Mouse (Mus musculus): Measurements from ENCODE around the gene Cdc6. TPM values are rescaled to one million over a fixed set of nuclear protein-coding genes. Genes with fewer than 3 reads are reported as not detected.

The Cdc6 gene
- total and polyA plus RNA-seq, 3 experiments = 0.13 to 0.32 (median 0.14) TPM

- no peak for TF ChIP-seq CTCF (IDR thresholded peaks at IDR 0.05)
- TF ChIP-seq POLR2A (IDR thresholded peaks at IDR 0.05; ENCODE audit: insufficient read depth, low read depth, low read length) = no peak
- TF ChIP-seq EP300 (IDR thresholded peaks at IDR 0.05; ENCODE audit: insufficient read depth, low read depth, low read length) = no peak
- intact Hi-C loops (cut with DNase I) = no loop called here
- H3K27me3 ChIP-seq (ENCODE audit: control insufficient read depth, insufficient read depth, low read length) = no peaks in the 10 kb centered on the region
- no peaks in the 10 kb centered on the region for H3K36me3 ChIP-seq (ENCODE audit: control insufficient read depth, insufficient read depth, low read length)
- no peak overlapping the region for H3K27ac ChIP-seq
- 64% methylated on average over 10 of the region's 10 CpGs for WGBS
- no peak overlapping the region for H3K9ac ChIP-seq (ENCODE audit: low read depth, low read length)
- no peaks in the 10 kb centered on the region for H3K79me2 ChIP-seq (replicated peaks; ENCODE audit: control insufficient read depth, insufficient read depth, low read length)
- no peak for DNase-seq
- H3K4me1 ChIP-seq (ENCODE audit: control insufficient read depth, insufficient read depth, low read length) = peaks cover 2% of the 10 kb centered on the region; the same call in 1 of the 2 replicates
- no peak overlapping the region for H3K4me3 ChIP-seq
Measured at GRCm38 (mm10) chr11:98902621-98903245, 4.9 kb upstream of the Cdc6 start.

- no peaks in the 10 kb centered on the region for H3K36me3 ChIP-seq (ENCODE audit: control insufficient read depth, insufficient read depth, low read length)
- H3K4me3 ChIP-seq = no peak overlapping the region
- TF ChIP-seq POLR2A (IDR thresholded peaks at IDR 0.05; ENCODE audit: insufficient read depth, low read depth, low read length) (no peak), EP300 (IDR thresholded peaks at IDR 0.05; ENCODE audit: insufficient read depth, low read depth, low read length) (no peak)
- no peak overlapping the region for H3K9ac ChIP-seq (ENCODE audit: low read depth, low read length)
- WGBS = 55% methylated on average over 2 of the region's 2 CpGs
- H3K4me1 ChIP-seq (ENCODE audit: control insufficient read depth, insufficient read depth, low read length) = peaks cover 3% of the 10 kb centered on the region; the same call in 1 of the 2 replicates
- DNase-seq = no peak
- H3K27ac ChIP-seq = no peak overlapping the region
- H3K79me2 ChIP-seq (replicated peaks; ENCODE audit: control insufficient read depth, insufficient read depth, low read length) = no peaks in the 10 kb centered on the region
- intact Hi-C loops (cut with DNase I) = no loop called here
- H3K27me3 ChIP-seq (ENCODE audit: control insufficient read depth, insufficient read depth, low read length) = no peaks in the 10 kb centered on the region
Measured at GRCm38 (mm10) chr11:98904577-98904976, 3.0 kb upstream of the Cdc6 start.

GRCm38 (mm10) chr11:98905033-98905432, 2.6 kb upstream of the Cdc6 start:
- no peak overlapping the region for H3K4me3 ChIP-seq
- WGBS = 43% methylated on average over 7 of the region's 7 CpGs
- no peaks in the 10 kb centered on the region for H3K27me3 ChIP-seq (ENCODE audit: control insufficient read depth, insufficient read depth, low read length)
- H3K4me1 ChIP-seq (ENCODE audit: control insufficient read depth, insufficient read depth, low read length) = peaks cover 3% of the 10 kb centered on the region; the same call in 1 of the 2 replicates
- no peak overlapping the region for H3K27ac ChIP-seq
- intact Hi-C loops (cut with DNase I) = loop anchor here (5.0 kb wide), 1 partner anchor 203 kb away; the partner anchor contains the start of gene Csf3
- TF ChIP-seq POLR2A (IDR thresholded peaks at IDR 0.05; ENCODE audit: insufficient read depth, low read depth, low read length) = no peak
- TF ChIP-seq CTCF (IDR thresholded peaks at IDR 0.05) = no peak
- TF ChIP-seq EP300 (IDR thresholded peaks at IDR 0.05; ENCODE audit: insufficient read depth, low read depth, low read length) = no peak
- peak in 1 of 2 experiments; percentile 14 for DNase-seq
- no peaks in the 10 kb centered on the region for H3K36me3 ChIP-seq (ENCODE audit: control insufficient read depth, insufficient read depth, low read length)
- no peaks in the 10 kb centered on the region for H3K79me2 ChIP-seq (replicated peaks; ENCODE audit: control insufficient read depth, insufficient read depth, low read length)
- no peak overlapping the region for H3K9ac ChIP-seq (ENCODE audit: low read depth, low read length)

- Histone ChIP-seq H3K27me3 (ENCODE audit: control insufficient read depth, insufficient read depth, low read length) (no peaks in the 10 kb centered on the region), H3K4me1 (ENCODE audit: control insufficient read depth, insufficient read depth, low read length) (peaks cover 1% of the 10 kb centered on the region; the same call in 1 of the 2 replicates), H3K4me3 (no peak overlapping the region), H3K9ac (ENCODE audit: low read depth, low read length) (no peak overlapping the region), H3K36me3 (ENCODE audit: control insufficient read depth, insufficient read depth, low read length) (no peaks in the 10 kb centered on the region), H3K27ac (no peak overlapping the region), H3K79me2 (replicated peaks; ENCODE audit: control insufficient read depth, insufficient read depth, low read length) (no peaks in the 10 kb centered on the region)
- TF ChIP-seq POLR2A (IDR thresholded peaks at IDR 0.05; ENCODE audit: insufficient read depth, low read depth, low read length) = no peak
- TF ChIP-seq CTCF (IDR thresholded peaks at IDR 0.05) = no peak
- TF ChIP-seq EP300 (IDR thresholded peaks at IDR 0.05; ENCODE audit: insufficient read depth, low read depth, low read length) = no peak
- 46% methylated on average over 4 of the region's 4 CpGs for WGBS
- no peak for DNase-seq
- intact Hi-C loops (cut with DNase I) = loop anchor here (5.0 kb wide), 1 partner anchor 203 kb away; the partner anchor contains the start of gene Csf3
Measured at GRCm38 (mm10) chr11:98905583-98905982, 2.0 kb upstream of the Cdc6 start.

GRCm38 (mm10) chr11:98907063-98907436, 551 bp upstream of the Cdc6 start:
- H3K9ac ChIP-seq (ENCODE audit: low read depth, low read length) = peak overlapping the region; percentile 36; the same call in 1 of the 2 replicates
- 56% methylated on average over 5 of the region's 5 CpGs for WGBS
- DNase-seq = no peak

GRCm38 (mm10) chr11:98909654-98910053, 2.1 kb downstream of the Cdc6 start:
- Histone ChIP-seq H3K79me2 (replicated peaks; ENCODE audit: control insufficient read depth, insufficient read depth, low read length) (no peaks in the 10 kb centered on the region), H3K36me3 (ENCODE audit: control insufficient read depth, insufficient read depth, low read length) (no peaks in the 10 kb centered on the region), H3K4me3 (no peak overlapping the region), H3K4me1 (ENCODE audit: control insufficient read depth, insufficient read depth, low read length) (peaks cover 1% of the 10 kb centered on the region; the same call in 1 of the 2 replicates), H3K27me3 (ENCODE audit: control insufficient read depth, insufficient read depth, low read length) (no peaks in the 10 kb centered on the region), H3K9ac (ENCODE audit: low read depth, low read length) (no peak overlapping the region), H3K27ac (no peak overlapping the region)
- intact Hi-C loops (cut with DNase I) = loop anchor here (1.0 to 5.0 kb wide), 2 partner anchors 50 to 207 kb away; partner anchors contain the start of gene Csf3
- DNase-seq = peak; percentile 63 to 70
- 18% methylated on average over 6 of the region's 6 CpGs for WGBS
- TF ChIP-seq CTCF (IDR thresholded peaks at IDR 0.05) (peak; percentile 84), POLR2A (IDR thresholded peaks at IDR 0.05; ENCODE audit: insufficient read depth, low read depth, low read length) (no peak)

More at GRCm38 (mm10) chr11:98907063-98907436, 551 bp upstream of the Cdc6 start:
- Histone ChIP-seq H3K79me2 (replicated peaks; ENCODE audit: control insufficient read depth, insufficient read depth, low read length) (no peaks in the 10 kb centered on the region), H3K36me3 (ENCODE audit: control insufficient read depth, insufficient read depth, low read length) (no peaks in the 10 kb centered on the region), H3K27ac (no peak overlapping the region; the same call in 1 of the 2 replicates), H3K4me1 (ENCODE audit: control insufficient read depth, insufficient read depth, low read length) (peaks cover 1% of the 10 kb centered on the region; the same call in 1 of the 2 replicates), H3K4me3 (0 out of 2 replicates have a peak overlapping the region, but pooled peaks have one; percentile 27), H3K27me3 (ENCODE audit: control insufficient read depth, insufficient read depth, low read length) (no peaks in the 10 kb centered on the region)
- intact Hi-C loops (cut with DNase I) = loop anchor here (2.0 to 5.0 kb wide), 2 partner anchors 205 to 320 kb away; partner anchors contain the start of genes Csf3 and Ormdl3
- TF ChIP-seq CTCF (IDR thresholded peaks at IDR 0.05) = no peak
- TF ChIP-seq EP300 (IDR thresholded peaks at IDR 0.05; ENCODE audit: insufficient read depth, low read depth, low read length) = no peak
- TF ChIP-seq POLR2A (IDR thresholded peaks at IDR 0.05; ENCODE audit: insufficient read depth, low read depth, low read length) = no peak

Measured in heart, adult 2 months (tissue).